Mouse (Mus musculus) ES-Bruce4 (cell line): ENCODE measurements at regions not wholly inside any gene's neighbourhood (a gene's known extent, or its start where the extent isn't known, plus 50 kb on each side); places are given as distances from the start of the nearest gene placed in this dataset.

Experiments used
- H3K27ac ChIP-seq: 2 replicates; pipeline ENCODE4 v1.5.1; 2012; ENCODE audit warnings: low read length, inconsistent platforms; ENCODE audit not compliant: insufficient read depth
- H3K27me3 ChIP-seq: 2 replicates; pipeline ENCODE4 v1.6.1; 2012; ENCODE audit warnings: mild to moderate bottlenecking, low read length, inconsistent platforms; ENCODE audit not compliant: control insufficient read depth, poor library complexity, insufficient read depth, severe bottlenecking
- H3K36me3 ChIP-seq: 2 replicates; pipeline ENCODE4 v1.6.1; 2012; ENCODE audit warnings: inconsistent platforms, mild to moderate bottlenecking, low read length, moderate library complexity; ENCODE audit not compliant: control insufficient read depth, poor library complexity, insufficient read depth, severe bottlenecking
- H3K4me1 ChIP-seq: one replicate; pipeline ENCODE4 v1.8.1; 2011; ENCODE audit warnings: low read length; ENCODE audit not compliant: control insufficient read depth, insufficient read depth
- H3K4me3 ChIP-seq: 2 replicates; pipeline ENCODE4 v1.5.1; 2011; ENCODE audit warnings: low read depth, mild to moderate bottlenecking, low read length
- H3K9ac ChIP-seq: 2 replicates; pipeline ENCODE4 v1.6.1; 2012; ENCODE audit warnings: low read depth, mild to moderate bottlenecking, inconsistent platforms; ENCODE audit not compliant: poor library complexity, severe bottlenecking
- H3K9me3 ChIP-seq: replicated peaks from 2 replicates; pipeline ENCODE4 v1.6.1; 2012; ENCODE audit warnings: mild to moderate bottlenecking, low read length, inconsistent platforms; ENCODE audit not compliant: control insufficient read depth, poor library complexity, insufficient read depth, severe bottlenecking
- CTCF ChIP-seq: IDR thresholded peaks from one replicate; pipeline ENCODE4 v1.8.1; 2011; ENCODE audit warnings: low read depth, low read length
- EP300 ChIP-seq: IDR thresholded peaks from 2 replicates; pipeline ENCODE4 v1.6.1; 2011; ENCODE audit warnings: low read depth, low read length; ENCODE audit not compliant: insufficient read depth
- POLR2A ChIP-seq: IDR thresholded peaks from one replicate; pipeline ENCODE4 v1.8.1; 2011; ENCODE audit warnings: low read length; ENCODE audit not compliant: insufficient read depth

DNA sequence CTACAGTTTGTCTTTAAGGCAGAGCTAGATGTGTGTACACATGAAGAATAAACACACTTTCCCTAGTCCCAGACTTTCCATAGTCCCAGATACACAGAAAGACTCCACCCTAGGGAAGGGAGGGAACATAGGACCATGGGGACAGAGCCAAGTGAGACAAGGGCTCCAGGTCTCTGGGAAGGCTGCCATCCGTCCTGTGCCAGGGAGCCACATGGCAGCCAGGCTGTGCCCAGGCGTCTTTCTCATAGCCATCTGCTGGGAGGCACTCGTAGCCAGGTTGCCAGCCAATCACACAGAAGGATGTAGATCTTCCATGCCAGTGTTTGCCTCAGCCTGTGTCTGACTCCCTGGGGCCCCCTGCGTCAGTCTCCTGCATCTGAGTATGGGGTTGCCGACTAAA is 242.7 kb upstream of the Prok2 start:
- Histone ChIP-seq H3K9ac (no peak overlapping the region), H3K4me3 (no peak overlapping the region), H3K4me1 (no peaks in the 10 kb centered on the region), H3K27me3 (no peaks in the 10 kb centered on the region), H3K9me3 (no peaks in the 10 kb centered on the region), H3K27ac (no peak overlapping the region), H3K36me3 (no peaks in the 10 kb centered on the region)
- TF ChIP-seq POLR2A = no peak
- TF ChIP-seq CTCF = no peak
- TF ChIP-seq EP300 = no peak

DNA sequence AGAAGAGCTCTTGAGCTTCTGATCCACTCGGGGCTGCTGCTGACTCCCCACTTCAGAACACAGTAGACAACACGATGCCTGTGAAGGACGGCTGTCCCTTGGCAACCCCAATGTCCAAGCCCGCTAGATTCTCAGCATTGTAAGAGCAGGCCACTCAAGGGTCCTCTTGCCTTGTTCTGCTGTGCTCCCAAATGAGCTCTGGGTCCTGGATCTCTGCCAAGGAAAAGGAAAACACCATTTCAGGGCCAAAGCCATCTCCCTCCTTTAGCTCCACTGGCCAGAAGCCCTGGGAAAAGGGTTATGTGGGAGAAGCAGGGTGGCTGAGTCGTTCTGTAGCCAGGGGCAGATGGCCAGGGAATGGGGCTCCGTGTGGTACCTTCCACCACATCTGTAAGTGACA is 241.3 kb upstream of the Prok2 start:
- no peak overlapping the region for H3K4me3 ChIP-seq
- TF ChIP-seq EP300 (no peak), CTCF (no peak), POLR2A (no peak)

DNA sequence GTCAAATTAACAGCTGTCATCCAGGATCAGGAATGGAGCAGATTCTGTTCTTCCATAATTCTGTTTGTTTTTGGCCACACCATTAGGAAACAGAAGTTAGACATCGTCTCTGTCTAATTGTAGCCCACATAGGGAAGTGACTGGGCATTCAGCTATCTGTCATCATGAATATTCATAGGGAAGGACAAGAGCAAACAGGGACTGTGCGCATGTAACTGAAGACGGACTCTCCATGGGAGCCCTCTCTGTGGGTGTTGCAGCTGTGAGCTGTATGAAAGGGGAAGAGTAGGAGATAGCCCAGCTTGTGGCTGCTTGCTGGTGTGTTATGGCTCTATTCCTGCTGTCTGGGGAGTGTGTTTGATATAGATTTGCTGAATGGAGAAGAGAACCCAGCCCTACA is 238.3 kb upstream of the Prok2 start:
- Histone ChIP-seq H3K27me3 (no peaks in the 10 kb centered on the region), H3K36me3 (no peaks in the 10 kb centered on the region), H3K4me3 (no peak overlapping the region), H3K27ac (no peak overlapping the region), H3K9me3 (peaks cover 5% of the 10 kb centered on the region; the same call in 1 of the 2 replicates), H3K4me1 (no peaks in the 10 kb centered on the region), H3K9ac (no peak overlapping the region)
- TF ChIP-seq CTCF (no peak), EP300 (no peak), POLR2A (no peak)

More for the DNA sequence above, 241.3 kb upstream of the Prok2 start:
- Histone ChIP-seq H3K36me3 (no peaks in the 10 kb centered on the region), H3K27ac (no peak overlapping the region), H3K9ac (no peak overlapping the region), H3K4me1 (no peaks in the 10 kb centered on the region), H3K27me3 (no peaks in the 10 kb centered on the region), H3K9me3 (peaks cover 5% of the 10 kb centered on the region; the same call in 1 of the 2 replicates)

DNA sequence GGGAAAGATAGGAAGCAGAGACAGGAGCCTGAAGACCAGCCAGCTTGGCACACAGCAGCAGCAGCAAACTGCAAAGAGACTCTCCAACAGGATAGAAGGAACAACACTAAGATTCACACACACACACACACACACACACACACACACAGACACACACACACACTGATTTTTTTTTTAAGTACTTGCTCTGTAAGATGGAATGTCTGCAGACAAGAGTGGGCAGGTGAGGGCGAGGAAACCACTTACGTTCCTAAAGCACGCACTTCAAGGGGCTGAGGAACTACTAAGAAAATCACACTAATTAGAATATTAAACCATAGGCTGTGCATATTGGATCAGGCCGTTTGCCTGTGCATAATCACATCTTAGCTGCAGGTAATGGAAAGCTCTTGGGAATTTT is 237.8 kb upstream of the Prok2 start:
- no peak for TF ChIP-seq CTCF
- no peak for TF ChIP-seq POLR2A
- TF ChIP-seq EP300 = no peak
- H3K27me3 ChIP-seq = no peaks in the 10 kb centered on the region
- H3K27ac ChIP-seq = no peak overlapping the region
- no peak overlapping the region for H3K4me3 ChIP-seq
- H3K9me3 ChIP-seq = peaks cover 5% of the 10 kb centered on the region; the same call in 1 of the 2 replicates
- H3K9ac ChIP-seq = no peak overlapping the region
- no peaks in the 10 kb centered on the region for H3K4me1 ChIP-seq
- no peaks in the 10 kb centered on the region for H3K36me3 ChIP-seq

DNA sequence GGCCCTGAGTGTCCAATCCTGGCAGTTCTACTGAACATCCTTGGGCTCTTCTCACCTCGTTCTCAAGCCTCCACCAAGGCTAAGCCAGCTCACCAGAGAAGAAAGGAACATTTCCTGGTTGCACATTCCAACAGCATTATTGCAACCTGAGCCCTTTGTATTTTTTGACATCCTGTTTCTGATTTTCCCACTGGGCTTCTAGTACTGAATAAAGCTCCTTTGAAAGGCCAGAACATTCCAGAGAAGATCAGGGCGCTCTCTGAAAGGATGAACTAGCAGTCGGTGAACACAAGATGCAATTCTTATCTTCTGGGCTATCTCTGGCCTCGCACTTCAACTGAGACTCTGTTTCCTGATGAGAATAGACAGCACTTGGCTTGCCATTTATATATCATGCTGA is 233.2 kb upstream of the Prok2 start:
- Histone ChIP-seq H3K27ac (no peak overlapping the region), H3K27me3 (no peaks in the 10 kb centered on the region), H3K4me1 (no peaks in the 10 kb centered on the region), H3K9ac (no peak overlapping the region), H3K4me3 (no peak overlapping the region), H3K36me3 (no peaks in the 10 kb centered on the region), H3K9me3 (peaks cover 5% of the 10 kb centered on the region; the same call in 1 of the 2 replicates)
- TF ChIP-seq CTCF (no peak), EP300 (no peak), POLR2A (no peak)

DNA sequence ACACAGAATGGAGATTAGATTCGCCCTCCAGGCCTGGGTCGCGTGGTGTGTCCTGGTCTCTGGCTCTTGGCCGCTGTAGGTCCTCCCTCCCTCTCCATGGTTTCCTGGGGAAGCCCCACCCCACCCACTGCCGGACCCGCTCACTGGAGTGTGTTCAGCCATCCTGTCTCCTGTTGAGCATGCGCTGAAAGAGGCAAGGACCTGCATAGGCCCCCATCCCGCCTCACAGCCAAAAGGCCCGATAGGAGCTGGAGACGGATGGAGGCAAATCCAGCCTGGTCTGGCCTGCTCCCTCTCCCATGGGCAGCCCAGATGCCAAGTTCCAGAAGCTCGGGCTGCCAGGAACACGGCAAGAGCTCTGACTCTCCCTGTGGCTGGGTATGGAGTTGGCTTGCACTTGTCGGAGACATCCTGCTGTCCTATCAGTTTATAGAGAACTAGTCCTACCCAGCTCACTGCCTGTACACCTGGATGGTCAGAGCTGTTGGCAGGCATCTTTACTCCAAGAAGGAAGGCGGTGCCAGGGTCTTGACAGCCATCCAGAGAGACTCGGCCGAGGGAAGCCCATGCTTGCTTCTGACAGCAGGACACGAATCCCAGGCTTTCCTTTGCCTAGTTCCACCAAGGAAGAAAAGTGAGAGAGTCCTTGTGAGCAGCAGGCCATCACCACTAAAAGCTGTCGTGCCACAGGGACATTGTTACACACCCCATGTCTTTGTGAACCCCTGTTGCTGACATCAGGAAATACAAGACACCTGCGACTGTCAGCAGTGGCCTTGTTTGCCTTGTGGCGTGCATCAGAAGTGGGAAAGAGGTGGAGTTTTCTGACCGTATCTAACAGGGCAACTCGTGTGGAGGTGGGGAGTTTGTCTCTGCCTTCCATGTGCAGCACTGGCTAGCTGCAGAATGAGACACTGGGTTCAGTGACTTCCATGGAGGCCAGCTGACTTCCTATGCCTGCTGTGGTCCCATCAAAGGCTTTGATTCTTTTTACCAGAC is 228.9 kb upstream of the Prok2 start:
- no peaks in the 10 kb centered on the region for H3K27me3 ChIP-seq
- H3K9ac ChIP-seq = no peak overlapping the region
- no peaks in the 10 kb centered on the region for H3K36me3 ChIP-seq
- H3K4me3 ChIP-seq = no peak overlapping the region
- TF ChIP-seq CTCF (no peak), EP300 (no peak), POLR2A (no peak)
- no peak overlapping the region for H3K27ac ChIP-seq
- no peaks in the 10 kb centered on the region for H3K9me3 ChIP-seq
- no peaks in the 10 kb centered on the region for H3K4me1 ChIP-seq
